In genomic region chr4:26247925-26248856, GRCm38 (mm10) we compare ENCODE assay signal across 7 mouse cellular contexts.
DNase-seq lines count a peak whose midpoint lies in the region; ATAC-seq and TF ChIP-seq lines count a peak whose summit lies in the region.

No protein-coding gene starts in this region.

- H3K4me1 ChIP-seq in bone marrow, adult 2 months (ENCODE audit: control insufficient read depth, insufficient read depth, low read length), result no peaks in the 10 kb centered on the region
- no peaks in the 10 kb centered on the region for H3K4me1 ChIP-seq in embryonic facial prominence, embryonic 14.5 days (ENCODE audit: control insufficient read depth, insufficient read depth, low read length)

- no peaks in the 10 kb centered on the region for H3K27me3 ChIP-seq in embryonic facial prominence, embryonic 14.5 days (replicated peaks; ENCODE audit: control insufficient read depth, insufficient read depth, low read length)

- no peak overlapping the region for H3K4me2 ChIP-seq in embryonic facial prominence, embryonic 14.5 days (ENCODE audit: low read depth, low read length)

- peak; percentile 83 for DNase-seq in NIH3T3 (ENCODE audit: low read depth)
- DNase-seq in embryonic facial prominence, embryonic 14.5 days (ENCODE audit: low spot score), result peak; percentile 81
- peak; percentile 47 for DNase-seq in hindlimb bud, embryonic 11.5 days (ENCODE audit: extremely low spot score, low read depth, low spot score)
- peak; percentile 7 for DNase-seq in left cerebral cortex, adult 11 months (ENCODE audit: low spot score)
- DNase-seq in spleen, postnatal 10 days (ENCODE audit: low spot score in 2 of 2), result peak; percentile 4 to 57

- no peak overlapping the region for H3K9ac ChIP-seq in embryonic facial prominence, embryonic 14.5 days (ENCODE audit: low read depth, low read length)

- H3K9me3 ChIP-seq in embryonic facial prominence, embryonic 14.5 days (ENCODE audit: control insufficient read depth, low read length), result no peaks in the 10 kb centered on the region

- peak; percentile 66 for TF ChIP-seq CTCF in bone marrow, adult 2 months (IDR thresholded peaks at IDR 0.05; ENCODE audit: control insufficient read depth, insufficient read depth, low read length)

- no peak overlapping the region for H3K4me3 ChIP-seq in bone marrow, adult 2 months (replicated peaks; ENCODE audit: control insufficient read depth, low read depth, low read length)
- no peak overlapping the region for H3K4me3 ChIP-seq in embryonic facial prominence, embryonic 14.5 days (ENCODE audit: low read depth, low read length)

- no peak overlapping the region for H3K27ac ChIP-seq in bone marrow, adult 2 months (ENCODE audit: control insufficient read depth, insufficient read depth, low read depth, low read length, poor library complexity)
- no peak overlapping the region for H3K27ac ChIP-seq in embryonic facial prominence, embryonic 14.5 days (replicated peaks; ENCODE audit: low read depth, low read length)

- TF ChIP-seq POLR2A in bone marrow, adult 2 months (IDR thresholded peaks at IDR 0.05; ENCODE audit: borderline replicate concordance, control insufficient read depth, low read depth, low read length), result no peak

- peak; percentile 79 for ATAC-seq in embryonic facial prominence, embryonic 14.5 days (ENCODE audit: low read depth)
- ATAC-seq in megakaryocyte progenitor cell, adult 5-6 weeks (replicated peaks; ENCODE audit: poor library complexity), result peak; percentile 90

- no peaks in the 10 kb centered on the region for H3K36me3 ChIP-seq in embryonic facial prominence, embryonic 14.5 days (ENCODE audit: control insufficient read depth, insufficient read depth, low read length)

- WGBS in bone marrow, adult 2 months, result 59% methylated on average over 13 of the region's 13 CpGs
- 62% methylated on average over 13 of the region's 13 CpGs for WGBS in embryonic facial prominence, embryonic 14.5 days

Comparison
In these comparisons a context has a peak if more than half of its experiments do, and no peak if none do; other contexts are left out.
1. DNase-seq: peak in every context shown above with its lines; median percentile 83 in NIH3T3; 81 in embryonic facial prominence, embryonic 14.5 days; 47 in hindlimb bud, embryonic 11.5 days; 30 in spleen, postnatal 10 days; 7 in left cerebral cortex, adult 11 months.